Mouse (Mus musculus): ENCODE measurements at regions not wholly inside any gene's neighbourhood (a gene's known extent, or its start where the extent isn't known, plus 50 kb on each side); places are given as distances from the start of the nearest gene placed in this dataset.

GRCm38 (mm10) chr1:148689618-148690017, 1271.5 kb downstream of the Pla2g4a start:
- intact Hi-C loops (cut with DNase I) = no loop called here

GRCm38 (mm10) chr1:148675516-148675915, 1285.6 kb downstream of the Pla2g4a start:
- intact Hi-C loops (cut with DNase I) = no loop called here
- no peak for DNase-seq (ENCODE audit: low spot score in 2 of 2)

More at GRCm38 (mm10) chr1:148689618-148690017, 1271.5 kb downstream of the Pla2g4a start:
- no peak for DNase-seq (ENCODE audit: low spot score in 2 of 2)

- no peak for DNase-seq (ENCODE audit: low spot score in 2 of 2)
- intact Hi-C loops (cut with DNase I) = no loop called here
Measured at GRCm38 (mm10) chr1:148664409-148664808, 1296.7 kb downstream of the Pla2g4a start.

GRCm38 (mm10) chr1:148656990-148657389, 1304.1 kb downstream of the Pla2g4a start:
- intact Hi-C loops (cut with DNase I) = no loop called here
- peak in 1 of 2 experiments; percentile 17 for DNase-seq (ENCODE audit: low spot score in 2 of 2)

Data from left cerebral cortex, postnatal 25 days (tissue).